Comparison of ENCODE assay signal across 8 mouse cellular contexts in genomic region chr14:25317680-25318471, GRCm38 (mm10).
A peak's percentile ranks its signal among the peaks of the same experiment; 100 is the strongest.
DNase-seq lines count a peak whose midpoint lies in the region; ATAC-seq lines count a peak whose summit lies in the region.

No protein-coding gene starts in this region.

- peak; percentile 21 to 34 for DNase-seq in CD8-positive naive resting alpha-beta T cell, adult 2 months (ENCODE audit: low read depth in 2 of 2, low spot score in 2 of 2)
- DNase-seq in forebrain, embryonic 14.5 days (ENCODE audit: low spot score): peak; percentile 96
- DNase-seq in heart, postnatal 4 days: peak; percentile 86
- DNase-seq in layer of hippocampus, adult 9-10 months (ENCODE audit: low spot score): peak; percentile 75
- DNase-seq in lung, adult 18-20 months: peak; percentile 70 to 79
- DNase-seq in ovary, postnatal 36 days (ENCODE audit: low spot score): peak; percentile 80
- DNase-seq in thymus, postnatal 25 days: peak; percentile 78

- ATAC-seq in forebrain, embryonic 14.5 days: peak; percentile 89

- H3K4me2 ChIP-seq in forebrain, embryonic 14.5 days (ENCODE audit: low read length): peak overlapping the region; percentile 42

- H3K27me3 ChIP-seq in forebrain, embryonic 14.5 days (replicated peaks; ENCODE audit: control insufficient read depth, insufficient read depth, low read length): no peaks in the 10 kb centered on the region

- H3K4me1 ChIP-seq in brown adipose tissue, adult 24 weeks (ENCODE audit: control insufficient read depth, insufficient read depth, insufficient read length, low read length): no peaks in the 10 kb centered on the region
- peaks cover 45% of the 10 kb centered on the region for H3K4me1 ChIP-seq in forebrain, embryonic 14.5 days (ENCODE audit: control insufficient read depth, insufficient read depth, low read length)

- WGBS in forebrain, embryonic 14.5 days: under 1% methylated on average over 36 of the region's 37 CpGs

- no peak overlapping the region for H3K27ac ChIP-seq in brown adipose tissue, adult 24 weeks (replicated peaks; ENCODE audit: low read depth, low read length)
- H3K27ac ChIP-seq in forebrain, embryonic 14.5 days (ENCODE audit: low read depth, low read length): peak overlapping the region; percentile 95

- no peaks in the 10 kb centered on the region for H3K36me3 ChIP-seq in forebrain, embryonic 14.5 days (ENCODE audit: control insufficient read depth, insufficient read depth, low read length)

- H3K9me3 ChIP-seq in forebrain, embryonic 14.5 days (replicated peaks; ENCODE audit: control insufficient read depth, low read length): no peaks in the 10 kb centered on the region

- H3K4me3 ChIP-seq in brown adipose tissue, adult 24 weeks (ENCODE audit: insufficient read depth, low read depth, low read length): peak overlapping the region; percentile 28
- H3K4me3 ChIP-seq in forebrain, embryonic 14.5 days (ENCODE audit: low read depth, low read length): 0 out of 2 replicates have a peak overlapping the region, but pooled peaks have one; percentile 9

- peak overlapping the region; percentile 45 for H3K9ac ChIP-seq in forebrain, embryonic 14.5 days (ENCODE audit: low read length)

Comparison
In these comparisons a context has a peak if more than half of its experiments do, and no peak if none do; other contexts are left out.
1. DNase-seq: peak in every context shown above with its lines; median percentile 96 in forebrain, embryonic 14.5 days; 86 in heart, postnatal 4 days; 80 in ovary, postnatal 36 days; 78 in thymus, postnatal 25 days; 75 in layer of hippocampus, adult 9-10 months; 74 in lung, adult 18-20 months; 28 in CD8-positive naive resting alpha-beta T cell, adult 2 months.